Mouse (Mus musculus) granulocyte monocyte progenitor cell, adult 5-6 weeks (primary cell): ENCODE results near the gene Rps6ka5. TPM values are rescaled to one million over a fixed set of nuclear protein-coding genes. Genes with fewer than 3 reads are reported as not detected.
A peak's percentile ranks its signal among the peaks of the same experiment; 100 is the strongest.

Experiments used
- ATAC-seq: replicated peaks from 2 replicates; pipeline ENCODE4 v1.8.0; 2016; ENCODE audit warnings: mild to moderate bottlenecking, moderate TSS enrichment, inconsistent platforms; ENCODE audit not compliant: poor library complexity, severe bottlenecking
- total RNA-seq, 2 experiments: library from RNA; stranded (forward) in 1 of 2; stranded (reverse) in 1 of 2; fragments of 200-712, 200-1000 nt in 1 of 2; fragments of >200 nt in 1 of 2; fragmentation: Nextera tagmentation in 1 of 2; gene quantifications; 2 replicates each; pipeline ENCODE4 v1.2.3; 2014 to 2017

The Rps6ka5 gene
- total RNA-seq, 2 experiments from 2014 or later = 24.8 to 34.5 TPM

DNA sequence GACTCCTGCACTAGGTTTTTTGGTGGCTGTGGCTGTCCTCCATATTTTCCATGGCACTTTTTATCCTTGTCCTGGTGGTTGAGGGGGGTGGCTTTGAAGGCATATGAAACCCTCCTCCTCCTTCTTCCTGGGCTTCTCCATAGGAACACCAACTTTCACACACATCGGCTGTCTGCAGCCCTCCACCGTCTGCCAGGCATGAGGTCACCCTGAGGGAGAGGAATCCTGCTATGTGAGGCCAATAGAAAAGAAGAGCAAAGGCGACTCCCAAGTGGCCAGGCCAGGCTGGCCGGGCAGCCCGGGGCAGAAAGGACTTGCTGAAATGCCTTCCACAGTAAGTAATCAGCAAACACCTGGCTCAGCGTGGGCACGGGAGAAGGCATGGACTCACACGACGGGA lies 214.1 kb downstream of the Rps6ka5 start:
- no peak for ATAC-seq

DNA sequence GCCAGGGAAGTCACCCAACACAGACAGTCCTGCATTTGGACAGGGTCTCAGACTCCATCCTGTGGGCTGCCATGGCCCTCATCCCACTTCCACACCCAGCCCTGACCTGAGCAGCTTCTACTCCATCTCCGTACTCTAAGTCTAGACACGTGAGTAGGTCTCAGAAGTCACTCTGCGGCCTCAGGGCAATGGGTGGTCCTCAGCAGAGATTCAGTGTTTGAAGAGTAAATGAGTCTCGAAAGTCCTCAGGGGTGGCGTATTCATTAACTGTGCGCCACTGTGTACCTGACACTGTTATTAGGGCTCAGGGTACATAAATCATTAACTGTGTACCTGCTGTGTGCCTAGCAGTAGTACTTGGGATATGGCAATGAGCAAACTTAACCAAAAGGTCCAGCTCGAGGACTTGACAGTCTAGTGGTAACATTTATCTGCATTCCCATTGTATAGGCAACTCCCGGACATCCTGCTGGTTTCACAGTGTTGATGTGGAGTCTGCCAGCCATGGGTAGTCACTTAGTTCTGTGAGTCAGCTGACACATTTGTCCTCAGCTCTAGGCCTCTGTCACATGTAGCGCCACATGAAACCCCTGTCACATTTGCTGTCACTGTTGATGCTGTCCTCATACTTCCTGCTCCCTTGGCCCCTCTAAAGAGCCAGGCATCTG lies 217.0 kb downstream of the Rps6ka5 start:
- no peak for ATAC-seq

DNA sequence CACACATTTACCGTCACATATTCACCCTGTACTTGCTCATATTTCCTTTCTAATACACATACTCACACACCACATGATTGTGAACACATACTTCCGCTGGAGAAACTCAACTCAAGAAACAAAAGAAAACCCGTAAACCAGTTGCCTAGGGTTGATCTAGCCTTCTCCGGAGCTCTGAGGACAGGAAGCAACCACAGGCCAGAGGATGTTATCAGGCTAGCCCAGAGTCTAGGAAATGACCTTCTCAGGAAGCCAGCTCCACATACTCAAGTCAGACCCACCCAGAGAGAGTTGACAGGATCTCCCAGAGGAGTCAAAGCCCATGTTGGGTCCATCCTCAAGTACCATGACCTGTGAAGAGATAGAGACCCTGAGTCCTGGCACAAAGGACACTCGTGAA lies 218.1 kb downstream of the Rps6ka5 start:
- peak; percentile 7; the same call in 1 of the 2 replicates for ATAC-seq

DNA sequence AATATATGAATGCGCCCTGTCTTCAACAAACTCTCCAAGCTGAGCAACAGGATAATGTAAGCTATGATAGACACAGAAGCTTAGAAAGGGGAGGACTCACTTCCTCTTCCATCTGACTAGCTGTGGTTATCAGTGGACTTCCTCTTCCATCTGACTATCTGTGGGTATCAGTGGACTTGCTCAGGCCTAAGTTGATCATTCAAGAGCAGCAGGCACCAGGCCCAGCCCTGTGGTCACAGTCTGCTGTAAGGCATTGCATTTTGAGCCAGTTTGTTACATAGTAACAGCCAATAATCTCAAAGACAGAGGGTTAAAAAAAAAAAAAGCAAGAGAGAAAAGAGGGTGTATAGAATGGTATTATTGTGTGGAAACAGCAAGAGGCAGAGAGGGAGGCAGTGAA lies 221.3 kb downstream of the Rps6ka5 start:
- ATAC-seq = peak; percentile 90

DNA sequence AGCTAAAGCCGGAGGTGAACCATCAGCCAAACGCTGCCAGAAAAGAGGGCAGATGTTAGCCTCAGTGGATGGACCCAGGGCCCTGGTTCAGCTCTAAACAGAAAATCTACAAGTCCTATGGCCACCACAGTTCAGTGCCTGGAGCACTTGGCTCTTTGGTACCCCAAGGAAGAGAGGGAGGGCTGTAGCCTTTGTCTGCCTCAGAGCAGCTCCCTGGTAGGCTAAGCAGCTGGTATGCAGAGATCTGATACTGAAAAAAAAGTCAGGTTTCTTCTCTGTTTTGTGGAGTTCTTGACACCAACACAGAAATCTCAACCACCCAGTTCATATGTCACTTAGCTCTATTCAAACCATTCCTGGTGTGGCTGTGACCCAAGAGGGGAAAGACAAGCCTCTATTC lies 222.2 kb downstream of the Rps6ka5 start:
- no peak for ATAC-seq

DNA sequence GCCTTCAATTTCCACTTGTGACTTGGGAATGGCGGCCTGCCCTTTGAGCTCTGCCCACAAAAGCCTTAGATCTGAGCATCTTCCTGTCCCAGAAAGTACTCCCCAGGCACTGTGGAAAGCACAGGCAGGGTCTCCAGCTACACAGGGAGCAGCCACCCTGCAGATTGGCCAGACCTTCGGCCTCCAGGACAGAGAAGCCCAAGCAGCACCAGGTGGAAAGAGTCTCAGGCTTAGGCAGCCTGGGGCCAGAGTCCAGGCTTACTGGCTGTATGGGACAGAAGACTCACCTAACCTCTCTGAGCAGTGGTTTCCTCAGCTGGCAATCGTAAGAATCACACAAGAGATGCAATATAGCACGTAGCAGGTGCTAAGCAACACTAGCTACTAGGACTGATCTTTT lies 223.1 kb downstream of the Rps6ka5 start:
- no peak for ATAC-seq

DNA sequence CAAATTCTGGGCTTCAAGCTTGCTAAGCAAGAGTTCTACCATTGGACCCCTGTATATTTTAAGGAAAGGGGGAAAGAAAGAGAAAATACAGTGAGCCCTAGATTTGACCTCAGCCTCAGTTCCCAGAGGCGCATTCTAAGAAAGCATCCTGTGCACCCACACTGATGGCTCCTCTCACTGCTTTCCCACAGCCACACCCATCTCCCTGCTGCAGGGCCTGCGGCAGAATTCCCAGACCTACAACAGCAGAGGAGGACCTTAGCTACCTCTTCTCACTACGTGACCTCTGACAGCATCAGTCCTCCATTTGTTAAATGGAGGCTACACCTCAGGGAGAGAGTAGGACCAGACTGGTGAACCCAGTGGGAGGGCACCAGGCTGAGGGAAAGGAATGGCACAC lies 224.2 kb downstream of the Rps6ka5 start:
- ATAC-seq = no peak

DNA sequence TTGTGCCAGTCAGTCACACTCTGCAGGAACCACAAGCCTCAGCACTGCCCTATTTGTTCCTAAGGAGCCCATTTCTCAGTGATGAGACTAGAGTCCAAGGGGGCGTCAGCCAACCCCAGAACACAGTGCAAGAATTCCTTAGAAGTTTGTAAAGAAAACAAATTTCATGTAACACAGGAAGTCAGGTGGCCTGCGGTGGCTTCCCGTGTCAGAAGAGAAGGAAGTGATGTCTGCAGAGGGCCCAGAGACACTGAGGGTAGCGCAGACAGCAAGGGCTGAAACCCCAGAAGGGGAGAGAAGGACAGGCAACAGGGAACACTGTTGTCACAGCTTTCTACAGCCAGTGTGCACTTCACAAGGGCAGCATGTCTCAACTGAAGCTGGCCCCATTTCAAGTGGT lies 225.5 kb downstream of the Rps6ka5 start:
- peak; percentile 66 for ATAC-seq

DNA sequence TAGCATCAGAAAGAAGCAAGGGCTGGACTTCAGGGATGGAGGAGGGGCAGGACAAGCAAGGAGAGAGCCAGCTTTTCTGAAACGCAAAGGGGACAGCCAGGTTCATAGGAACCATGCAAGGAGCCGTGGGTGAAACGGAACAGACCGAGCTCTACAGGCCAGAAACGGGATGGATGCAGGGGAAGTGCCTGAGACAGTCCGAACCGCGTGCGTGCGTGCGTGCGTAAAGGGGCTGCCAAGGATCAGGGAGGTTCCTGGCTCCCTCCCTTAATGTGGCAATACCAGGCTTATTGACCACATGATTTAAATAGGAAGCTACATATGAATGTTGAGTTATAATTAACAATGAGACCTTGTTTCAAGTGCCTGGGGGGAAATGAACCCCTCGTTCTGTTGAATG lies 227.3 kb downstream of the Rps6ka5 start:
- ATAC-seq = peak; percentile 81

Other genes with a start within 250 kb of the Rps6ka5 start
- gene Ttc7b, start 206.2 kb downstream of the Rps6ka5 start, total RNA-seq (2014; fragmentation: Nextera tagmentation) = 28.9 and 38.8 TPM in 2 replicates
- gene Ttc7b, start 206.2 kb downstream of the Rps6ka5 start, total RNA-seq (2017) = 14.9 and 15.4 TPM in 2 replicates
- 16.4 and 29.8 TPM in 2 replicates for gene Dglucy, start 52.1 kb upstream of the Rps6ka5 start, total RNA-seq (2014; fragmentation: Nextera tagmentation)
- gene Dglucy, start 52.1 kb upstream of the Rps6ka5 start, total RNA-seq (2017) = 14.1 and 23.2 TPM in 2 replicates
- gene Gpr68, start 181.2 kb upstream of the Rps6ka5 start, total RNA-seq (2014; fragmentation: Nextera tagmentation) = 0.23 and 1.6 TPM in 2 replicates
- gene Gpr68, start 181.2 kb upstream of the Rps6ka5 start, total RNA-seq (2017) = 0.47 TPM in 1 of 2 replicates, not detected in the other